Mouse (Mus musculus) cerebellum, adult 2 months (tissue): ENCODE data around the gene Atp5e. TPM values are rescaled to one million over a fixed set of nuclear protein-coding genes. Genes with fewer than 3 reads are reported as not detected.
A peak's percentile ranks its signal among the peaks of the same experiment; 100 is the strongest.

ENCODE experiments used
- DNase-seq, 2 experiments: peaks; one replicate each; pipeline ENCODE4 v3.0.0; 2021
- H3K27ac ChIP-seq: fragments of 200-500 bp; 2 replicates; pipeline ENCODE4 v1.5.1; 2012; ENCODE audit warnings: low read length, control low read depth, inconsistent platforms; ENCODE audit not compliant: insufficient read depth
- H3K27me3 ChIP-seq: fragments of 200-500 bp; 2 replicates; pipeline ENCODE4 v1.6.1; 2012; ENCODE audit warnings: inconsistent platforms, mild to moderate bottlenecking, low read length, moderate library complexity; ENCODE audit not compliant: control insufficient read depth, insufficient read depth
- H3K4me1 ChIP-seq: fragments of 200-500 bp; 2 replicates; pipeline ENCODE4 v1.6.1; 2011; ENCODE audit warnings: low read length; ENCODE audit not compliant: control insufficient read depth, insufficient read depth
- H3K4me3 ChIP-seq: fragments of 200-500 bp; replicated peaks from 2 replicates; pipeline ENCODE3; 2011; ENCODE audit warnings: mild to moderate bottlenecking, low read depth, low read length, control low read depth; ENCODE audit not compliant: insufficient read depth
- CTCF ChIP-seq: fragments of 200-500 bp; IDR thresholded peaks from 2 replicates; pipeline ENCODE4 v1.5.1; 2011; ENCODE audit warnings: low read depth, mild to moderate bottlenecking, control low read depth, low read length, moderate library complexity, borderline replicate concordance; ENCODE audit not compliant: insufficient read depth
- POLR2A ChIP-seq: fragments of 200-500 bp; IDR thresholded peaks from 2 replicates; pipeline ENCODE4 v1.6.1; 2011; ENCODE audit warnings: low read length, control low read depth, borderline replicate concordance; ENCODE audit not compliant: insufficient read depth
- WGBS: fragments of 180-500 bp; shearing (Covaris S2); methylation state at CpG from one replicate; pipeline ENCODE4 v1.1.7; 2018; 5-methylcytosine and 5-hydroxymethylcytosine counted together
- polyA plus RNA-seq: library from polyadenylated mRNA; depleted of rRNA; stranded (reverse); fragments of >200 nt; gene quantifications from 2 replicates; pipeline ENCODE4 v1.2.3, GENCODE M21; 2012; rRNA removed

The Atp5e gene
- polyA plus RNA-seq, 1 experiment, result 697 TPM

DNA sequence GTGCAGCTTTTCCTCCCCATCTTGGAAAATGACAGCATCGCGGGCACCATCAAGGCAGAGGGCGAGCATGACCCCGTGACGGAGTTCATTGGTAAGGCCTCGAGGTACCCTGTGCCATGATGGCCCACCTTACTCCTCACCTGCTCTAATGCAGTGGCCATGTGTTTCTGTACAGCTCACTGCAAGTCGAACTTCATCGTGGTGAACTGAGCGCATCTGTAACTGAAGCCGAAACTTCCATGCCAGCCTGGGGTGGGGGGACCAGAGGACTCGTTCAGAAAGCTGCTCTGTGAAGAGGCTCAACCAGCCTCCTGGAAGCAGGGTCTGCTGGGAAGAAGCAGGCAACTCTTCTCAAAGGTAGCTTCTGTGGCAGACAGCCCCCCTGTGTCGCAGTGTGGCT is 37.0 kb downstream of the Atp5e start:
- Histone ChIP-seq H3K27me3 (no peaks in the 10 kb centered on the region), H3K4me1 (no peaks in the 10 kb centered on the region), H3K4me3 (no peak overlapping the region), H3K27ac (no peak overlapping the region)
- DNase-seq, result no peak
- TF ChIP-seq CTCF (no peak), POLR2A (no peak)
- 93% methylated on average over 12 of the region's 12 CpGs for WGBS

DNA sequence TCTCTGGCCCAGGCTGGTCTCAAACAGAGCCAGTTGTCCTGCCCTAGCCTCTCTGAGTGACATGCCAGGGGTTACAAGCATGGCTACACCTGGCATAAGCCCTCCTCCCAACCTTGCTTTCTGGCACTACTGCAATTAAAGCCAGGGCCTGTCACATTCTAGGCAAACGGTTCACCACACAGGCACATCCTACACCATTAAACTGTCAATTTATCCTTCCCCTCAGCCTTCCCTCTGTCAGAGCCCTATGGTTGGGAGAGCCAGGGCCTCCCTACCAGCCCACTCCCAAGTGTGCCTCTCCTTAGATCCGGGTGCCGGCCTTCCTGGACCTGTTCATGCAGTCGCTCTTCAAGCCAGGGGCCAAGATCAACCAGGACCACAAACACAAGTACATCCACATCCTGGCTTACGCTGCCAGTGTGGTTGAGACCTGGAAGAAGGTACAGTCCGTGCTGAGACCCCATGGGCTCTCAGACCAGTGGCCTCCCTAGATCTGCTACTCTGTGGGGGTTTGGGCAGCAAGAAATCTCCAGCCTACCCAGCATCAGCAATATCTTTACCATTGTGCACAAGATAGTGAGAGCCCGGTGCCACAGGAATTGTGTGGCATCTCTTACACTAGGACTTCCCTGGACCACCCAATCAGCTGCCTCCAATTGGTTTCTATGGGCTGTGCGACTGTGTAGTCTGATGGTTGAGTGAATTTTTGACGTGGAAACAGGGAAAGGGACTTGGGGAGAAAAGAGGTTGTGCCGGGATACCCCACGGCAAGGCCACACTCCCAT is 39.4 kb downstream of the Atp5e start:
- 87% methylated on average over 11 of the region's 11 CpGs for WGBS
- DNase-seq, result no peak
- Histone ChIP-seq H3K27ac (no peak overlapping the region), H3K4me3 (no peak overlapping the region), H3K27me3 (no peaks in the 10 kb centered on the region), H3K4me1 (no peaks in the 10 kb centered on the region)
- TF ChIP-seq POLR2A (no peak), CTCF (no peak)

DNA sequence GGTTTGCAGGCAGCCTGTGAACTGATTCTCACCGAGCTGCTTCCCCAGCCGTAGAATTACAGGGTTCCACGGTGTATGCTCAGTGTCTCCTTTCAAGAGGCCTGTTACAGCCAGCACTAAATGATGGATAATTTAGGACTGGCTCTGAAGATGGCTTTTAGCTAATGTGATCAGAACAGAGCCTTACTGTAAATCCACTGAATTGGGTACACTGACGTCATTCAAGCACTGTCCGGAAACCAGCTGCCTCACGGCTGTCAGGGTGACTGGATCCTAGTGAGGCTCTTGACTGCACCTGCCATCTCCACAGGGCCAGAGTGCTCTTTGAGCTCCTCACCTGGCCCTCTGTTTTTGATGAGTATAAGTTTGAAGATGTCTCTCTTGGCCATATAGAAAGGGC is 42.8 kb downstream of the Atp5e start:
- TF ChIP-seq CTCF, result no peak
- no peak for TF ChIP-seq POLR2A
- Histone ChIP-seq H3K4me1 (no peaks in the 10 kb centered on the region; the same call in 1 of the 2 replicates), H3K27ac (no peak overlapping the region), H3K4me3 (no peak overlapping the region), H3K27me3 (no peaks in the 10 kb centered on the region)
- WGBS, result 91% methylated on average over 6 of the region's 6 CpGs
- no peak for DNase-seq

DNA sequence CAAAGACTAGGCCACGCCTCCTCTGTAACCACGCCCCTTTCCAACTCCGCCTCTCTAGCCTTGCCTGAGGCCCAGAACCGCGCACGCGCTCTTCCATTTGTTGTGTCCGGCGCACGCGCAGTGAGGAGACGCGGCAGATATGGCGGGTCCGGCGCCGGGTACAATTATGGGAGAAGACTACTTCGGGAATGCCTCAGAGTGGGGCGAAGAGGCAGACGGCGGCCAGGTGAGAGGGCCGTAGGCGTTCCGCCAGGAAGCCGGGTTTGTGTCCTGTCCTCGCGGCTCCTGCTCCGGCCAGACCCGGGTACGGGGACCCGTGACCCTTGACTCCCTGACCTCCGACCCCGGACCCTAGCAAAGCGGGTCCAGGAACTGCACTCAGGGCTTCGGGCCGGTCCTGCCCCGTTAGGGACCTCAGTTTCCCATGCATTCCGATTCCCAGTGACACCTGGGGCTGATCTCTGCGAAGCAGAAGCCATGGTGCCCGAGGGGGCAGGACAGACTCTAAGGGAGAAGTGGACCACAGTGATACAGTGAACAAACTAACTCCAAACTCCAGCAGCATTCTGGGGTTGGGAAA is 48.1 kb downstream of the Atp5e start, which contains the start of gene Nelfcd:
Nelfcd (plus strand) TSS at position 74 of the 580 bp plus-strand sequence.
- H3K4me1 ChIP-seq, result no peaks in the 10 kb centered on the region; the same call in 1 of the 2 replicates
- H3K4me3 ChIP-seq, result peak within 1 kb of the TSS; percentile 77
- under 1% methylated on average over 40 of the region's 40 CpGs for WGBS
- peak; percentile 91 to 94 for DNase-seq
- TF ChIP-seq POLR2A (peak; percentile 56; the same call in 1 of the 2 replicates), CTCF (no peak)
- H3K27me3 ChIP-seq, result no peaks in the 10 kb centered on the region
- H3K27ac ChIP-seq, result no peak within 1 kb of the TSS

DNA sequence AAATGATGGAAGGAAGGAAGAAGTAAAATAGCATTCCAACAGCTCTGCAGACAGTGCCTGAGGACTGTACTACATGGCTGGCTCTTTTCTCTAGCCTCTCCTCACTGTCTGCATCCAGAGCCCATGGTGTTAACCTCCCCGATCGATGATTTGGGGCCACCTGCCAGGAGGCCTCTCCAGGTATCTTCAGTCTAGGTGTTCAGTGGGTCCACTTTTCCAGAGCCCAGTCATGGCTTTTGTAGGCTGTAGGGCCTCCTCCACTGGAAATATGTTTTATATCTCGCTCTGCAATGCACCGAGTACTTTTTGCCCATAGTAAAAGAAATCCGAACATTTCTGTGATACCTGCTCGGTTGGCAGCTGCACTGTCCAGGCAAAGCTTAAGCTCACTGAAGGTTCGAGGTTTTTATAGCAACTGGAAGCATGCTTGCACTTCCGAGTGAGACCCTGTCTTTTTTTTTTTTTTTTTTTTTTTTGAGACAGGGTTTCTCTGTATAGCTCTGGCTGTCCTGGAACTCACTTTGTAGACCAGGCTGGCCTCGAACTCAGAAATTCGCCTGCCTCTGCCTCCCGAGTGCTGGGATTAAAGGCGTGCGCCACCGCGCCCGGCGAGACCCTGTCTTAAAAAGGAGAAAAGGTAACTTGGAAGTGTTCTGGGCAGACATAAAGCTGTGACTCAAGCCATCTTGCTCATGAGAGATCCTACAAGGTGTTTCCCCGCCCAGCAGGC is 48.7 kb downstream of the Atp5e start:
- 52% methylated on average over 18 of the region's 18 CpGs for WGBS
- H3K4me1 ChIP-seq, result no peaks in the 10 kb centered on the region; the same call in 1 of the 2 replicates
- no peak for DNase-seq
- no peaks in the 10 kb centered on the region for H3K27me3 ChIP-seq
- TF ChIP-seq POLR2A (no peak), CTCF (no peak)
- peak overlapping the region; percentile 77 for H3K4me3 ChIP-seq
- no peak overlapping the region for H3K27ac ChIP-seq

DNA sequence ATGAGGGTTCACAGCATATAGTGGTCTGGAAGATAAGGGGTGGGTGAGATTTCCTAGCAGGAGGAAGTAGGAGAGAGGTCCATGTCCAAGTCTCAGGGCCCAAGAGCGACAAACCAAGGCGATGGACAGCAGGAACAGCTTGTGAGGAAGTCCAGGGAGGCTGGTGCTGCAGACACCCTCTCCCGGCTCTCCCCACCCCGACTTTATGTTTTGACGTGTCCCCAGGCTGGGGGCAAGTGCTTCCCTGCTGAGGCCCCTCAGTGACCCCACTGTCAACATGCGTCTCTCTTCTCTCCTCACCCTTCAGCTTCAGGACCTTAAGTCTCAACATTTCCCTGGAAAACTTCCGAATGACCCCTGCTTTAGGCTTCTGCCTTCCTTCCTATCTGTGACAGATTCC is 50.8 kb downstream of the Atp5e start:
- Histone ChIP-seq H3K4me3 (no peak overlapping the region), H3K27ac (no peak overlapping the region), H3K27me3 (no peaks in the 10 kb centered on the region), H3K4me1 (no peaks in the 10 kb centered on the region; the same call in 1 of the 2 replicates)
- DNase-seq, result no peak
- WGBS, result 75% methylated on average over 7 of the region's 7 CpGs
- no peak for TF ChIP-seq POLR2A
- no peak for TF ChIP-seq CTCF

Other genes with a start within 250 kb of the Atp5e start
- gene Gnas, start 179.8 kb downstream of the Atp5e start, polyA plus RNA-seq, result 2,758 and 2,923 TPM in 2 replicates
- 0.06 and 0.07 TPM in 2 replicates for gene Gm20721, start 117.4 kb downstream of the Atp5e start, polyA plus RNA-seq
- gene Nelfcd, start 48.3 kb downstream of the Atp5e start, polyA plus RNA-seq, result 74.0 and 77.4 TPM in 2 replicates
- 64.2 and 70.7 TPM in 2 replicates for gene Ctsz, start 25.1 kb downstream of the Atp5e start, polyA plus RNA-seq
- 0.07 and 0.14 TPM in 2 replicates for gene Tubb1, start 13.4 kb downstream of the Atp5e start, polyA plus RNA-seq
- gene Prelid3b, start 9.0 kb upstream of the Atp5e start, polyA plus RNA-seq, result 86.2 and 87.5 TPM in 2 replicates
- 0.17 and 0.20 TPM in 2 replicates for gene Zfp831, start 179.4 kb upstream of the Atp5e start, polyA plus RNA-seq